Mouse (Mus musculus): ENCODE results near the gene Cdk5rap3. TPM values are rescaled to one million over a fixed set of nuclear protein-coding genes. Genes with fewer than 3 reads are reported as not detected.
A peak's percentile ranks its signal among the peaks of the same experiment; 100 is the strongest.

The Cdk5rap3 gene
- total RNA-seq (2014; rRNA removed; ENCODE audit: low replicate concordance): 23.6 and 25.2 TPM in 2 replicates
- 45.1 and 46.7 TPM in 2 replicates for polyA plus RNA-seq (2015; fragmentation: Nextera tagmentation; extraction: Ambion mirVana)

- peaks cover 12% of the 10 kb centered on the region; the same call in 1 of the 2 replicates for H3K4me1 ChIP-seq (ENCODE audit: control insufficient read depth, insufficient read depth)
- TF ChIP-seq EP300 (IDR thresholded peaks at IDR 0.05; ENCODE audit: low read depth) (no peak), CTCF (IDR thresholded peaks at IDR 0.05; ENCODE audit: low read depth) (peak; percentile 92)
- peaks cover 10% of the 10 kb centered on the region; the same call in 1 of the 2 replicates for H3K36me3 ChIP-seq (replicated peaks; ENCODE audit: control insufficient read depth, insufficient read depth, low read length)
- no peaks in the 10 kb centered on the region for H3K27me3 ChIP-seq (ENCODE audit: control insufficient read depth, insufficient read depth, low read length)
- peak within 1 kb of the TSS; percentile 72 for H3K4me3 ChIP-seq (ENCODE audit: low read depth, low read length)
- peak; percentile 97 for ATAC-seq (ENCODE audit: insufficient read depth, low read depth)
- H3K4me2 ChIP-seq (ENCODE audit: low read depth, low read length): peak within 1 kb of the TSS; percentile 81
- peak; percentile 99 for DNase-seq (ENCODE audit: low spot score)
- under 1% methylated on average over 54 of the region's 55 CpGs for WGBS
- H3K27ac ChIP-seq (ENCODE audit: low read depth): peak within 1 kb of the TSS; percentile 79
- no peaks in the 10 kb centered on the region for H3K9me3 ChIP-seq (replicated peaks; ENCODE audit: control insufficient read depth, low read length)
- H3K9ac ChIP-seq (replicated peaks; ENCODE audit: low read depth, low read length): peak within 1 kb of the TSS; percentile 49
Measured at GRCm38 (mm10) chr11:96916044-96916884, at the start of gene Cdk5rap3. TSS of gene Cdk5rap3 (minus strand) at chr11:96916496.

- Histone ChIP-seq H3K9ac (replicated peaks; ENCODE audit: low read depth, low read length) (no peak overlapping the region), H3K4me2 (ENCODE audit: low read depth, low read length) (no peak overlapping the region), H3K27me3 (ENCODE audit: control insufficient read depth, insufficient read depth, low read length) (no peaks in the 10 kb centered on the region), H3K4me3 (ENCODE audit: low read depth, low read length) (no peak overlapping the region), H3K27ac (ENCODE audit: low read depth) (no peak overlapping the region), H3K9me3 (replicated peaks; ENCODE audit: control insufficient read depth, low read length) (no peaks in the 10 kb centered on the region), H3K4me1 (ENCODE audit: control insufficient read depth, insufficient read depth) (peaks cover 19% of the 10 kb centered on the region), H3K36me3 (replicated peaks; ENCODE audit: control insufficient read depth, insufficient read depth, low read length) (peaks cover 41% of the 10 kb centered on the region)
- WGBS: 15% methylated on average over 8 of the region's 8 CpGs
- peak; percentile 82 for ATAC-seq (ENCODE audit: insufficient read depth, low read depth)
- DNase-seq (ENCODE audit: low spot score): peak; percentile 88
- TF ChIP-seq CTCF (IDR thresholded peaks at IDR 0.05; ENCODE audit: low read depth): peak; percentile 93
- no peak for TF ChIP-seq EP300 (IDR thresholded peaks at IDR 0.05; ENCODE audit: low read depth)
Measured at GRCm38 (mm10) chr11:96963580-96963979, 47.3 kb upstream of the Cdk5rap3 start.

- Histone ChIP-seq H3K9ac (replicated peaks; ENCODE audit: low read depth, low read length) (no peak overlapping the region), H3K4me3 (ENCODE audit: low read depth, low read length) (no peak overlapping the region), H3K4me2 (ENCODE audit: low read depth, low read length) (no peak overlapping the region), H3K27me3 (ENCODE audit: control insufficient read depth, insufficient read depth, low read length) (no peaks in the 10 kb centered on the region), H3K4me1 (ENCODE audit: control insufficient read depth, insufficient read depth) (no peaks in the 10 kb centered on the region), H3K9me3 (replicated peaks; ENCODE audit: control insufficient read depth, low read length) (no peaks in the 10 kb centered on the region), H3K36me3 (replicated peaks; ENCODE audit: control insufficient read depth, insufficient read depth, low read length) (peaks cover 88% of the 10 kb centered on the region), H3K27ac (ENCODE audit: low read depth) (no peak overlapping the region; the same call in 1 of the 2 replicates)
- ATAC-seq (ENCODE audit: insufficient read depth, low read depth): no peak
- no peak for DNase-seq (ENCODE audit: low spot score)
- 85% methylated on average over 10 of the region's 10 CpGs for WGBS
- no peak for TF ChIP-seq EP300 (IDR thresholded peaks at IDR 0.05; ENCODE audit: low read depth)
- TF ChIP-seq CTCF (IDR thresholded peaks at IDR 0.05; ENCODE audit: low read depth): no peak
Measured at GRCm38 (mm10) chr11:96957061-96957805, 40.9 kb upstream of the Cdk5rap3 start.

- no peaks in the 10 kb centered on the region for H3K4me1 ChIP-seq (ENCODE audit: control insufficient read depth, insufficient read depth)
- DNase-seq (ENCODE audit: low spot score): no peak
- H3K9me3 ChIP-seq (replicated peaks; ENCODE audit: control insufficient read depth, low read length): no peaks in the 10 kb centered on the region
- no peak overlapping the region for H3K4me2 ChIP-seq (ENCODE audit: low read depth, low read length)
- H3K27ac ChIP-seq (ENCODE audit: low read depth): no peak overlapping the region
- no peak overlapping the region for H3K4me3 ChIP-seq (ENCODE audit: low read depth, low read length)
- H3K27me3 ChIP-seq (ENCODE audit: control insufficient read depth, insufficient read depth, low read length): no peaks in the 10 kb centered on the region
- H3K36me3 ChIP-seq (replicated peaks; ENCODE audit: control insufficient read depth, insufficient read depth, low read length): peaks cover 85% of the 10 kb centered on the region
- WGBS: 56% methylated on average over 20 of the region's 20 CpGs
- no peak overlapping the region for H3K9ac ChIP-seq (replicated peaks; ENCODE audit: low read depth, low read length)
- TF ChIP-seq CTCF (IDR thresholded peaks at IDR 0.05; ENCODE audit: low read depth) (peak; percentile 18; the same call in 1 of the 2 replicates), EP300 (IDR thresholded peaks at IDR 0.05; ENCODE audit: low read depth) (no peak)
- no peak for ATAC-seq (ENCODE audit: insufficient read depth, low read depth)
Measured at GRCm38 (mm10) chr11:96956009-96956724, 39.9 kb upstream of the Cdk5rap3 start.

GRCm38 (mm10) chr11:96955094-96955493, 38.8 kb upstream of the Cdk5rap3 start:
- 85% methylated on average over 4 of the region's 4 CpGs for WGBS
- no peak overlapping the region for H3K27ac ChIP-seq (ENCODE audit: low read depth)
- H3K9me3 ChIP-seq (replicated peaks; ENCODE audit: control insufficient read depth, low read length): no peaks in the 10 kb centered on the region
- H3K27me3 ChIP-seq (ENCODE audit: control insufficient read depth, insufficient read depth, low read length): no peaks in the 10 kb centered on the region
- no peak overlapping the region for H3K9ac ChIP-seq (replicated peaks; ENCODE audit: low read depth, low read length)
- ATAC-seq (ENCODE audit: insufficient read depth, low read depth) (no peak), DNase-seq (ENCODE audit: low spot score) (no peak)
- TF ChIP-seq EP300 (IDR thresholded peaks at IDR 0.05; ENCODE audit: low read depth) (no peak), CTCF (IDR thresholded peaks at IDR 0.05; ENCODE audit: low read depth) (no peak)
- no peak overlapping the region for H3K4me3 ChIP-seq (ENCODE audit: low read depth, low read length)
- no peak overlapping the region for H3K4me2 ChIP-seq (ENCODE audit: low read depth, low read length)
- H3K4me1 ChIP-seq (ENCODE audit: control insufficient read depth, insufficient read depth): no peaks in the 10 kb centered on the region
- H3K36me3 ChIP-seq (replicated peaks; ENCODE audit: control insufficient read depth, insufficient read depth, low read length): peaks cover 75% of the 10 kb centered on the region
